Comparison of ENCODE assay signal across 21 mouse cellular contexts in the genomic region with DNA sequence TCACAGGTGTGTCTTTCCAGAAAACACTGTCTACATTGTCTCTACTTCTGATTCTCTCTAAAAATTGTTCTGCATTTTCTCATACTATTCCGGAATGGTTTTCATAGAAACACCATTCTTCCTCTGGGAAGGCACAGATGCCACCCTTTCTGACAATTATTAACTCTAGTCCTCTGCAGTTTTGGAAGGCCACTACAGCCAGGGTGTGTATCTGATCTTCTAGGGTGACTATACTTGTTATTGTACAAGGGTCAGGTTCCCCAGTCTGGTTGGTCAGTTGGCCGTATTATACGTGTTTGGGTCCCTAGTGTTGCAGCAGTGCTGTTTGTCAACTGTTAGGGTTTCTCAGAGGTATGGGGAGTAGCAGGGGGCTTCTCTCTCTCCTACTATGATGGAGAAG. TPM values are rescaled to one million over a fixed set of nuclear protein-coding genes. Genes with fewer than 3 reads are reported as not detected.
DNase-seq lines count a peak whose midpoint lies in the region; ATAC-seq and TF ChIP-seq lines count a peak whose summit lies in the region.
"Had no signal": no experiment of that assay in that cellular context is flagged by ENCODE, and none has a peak within 500 bp of the region (broad histone marks: within the 10 kb centered on the region; RNA-seq: fewer than 3 reads in every experiment).

No protein-coding gene starts in this region.

- no peaks in the 10 kb centered on the region for H3K4me1 ChIP-seq in intestine, embryonic 14.5 days (replicated peaks; ENCODE audit: control insufficient read depth, insufficient read depth, low read length)
- no peaks in the 10 kb centered on the region for H3K4me1 ChIP-seq in intestine, embryonic 15.5 days (replicated peaks)
- peaks cover 0 to 3% of the 10 kb centered on the region in 2 experiments; a peak in 1 of 4 replicates for H3K4me1 ChIP-seq in liver, embryonic 14.5 days (replicated peaks; ENCODE audit: control insufficient read depth in 2 of 2, insufficient read depth in 2 of 2, low read length in 1 of 2)
- H3K4me1 ChIP-seq in liver, embryonic 16.5 days (ENCODE audit: control insufficient read depth, low read depth, low read length), result no peaks in the 10 kb centered on the region
- H3K4me1 ChIP-seq: embryonic facial prominence, embryonic 15.5 days; forebrain, embryonic 10.5 days; heart, embryonic 13.5 days; hindbrain, embryonic 12.5 days had no signal

- TF ChIP-seq EP300 in liver, embryonic 14.5 days (IDR thresholded peaks at IDR 0.05; ENCODE audit: low read depth), result no peak

- no peak overlapping the region for H3K9ac ChIP-seq in intestine, embryonic 14.5 days (ENCODE audit: low read length)
- no peak overlapping the region for H3K9ac ChIP-seq in intestine, embryonic 15.5 days
- H3K9ac ChIP-seq in liver, embryonic 14.5 days (replicated peaks), result no peak overlapping the region
- no peak overlapping the region for H3K9ac ChIP-seq in liver, embryonic 16.5 days (ENCODE audit: low read depth, low read length)
- H3K9ac ChIP-seq: embryonic facial prominence, embryonic 15.5 days; heart, embryonic 13.5 days; hindbrain, embryonic 12.5 days had no signal

- ATAC-seq in intestine, embryonic 14.5 days (replicated peaks; ENCODE audit: low FRiP score, low TSS enrichment, low read depth), result no peak
- no peak for ATAC-seq in intestine, embryonic 15.5 days
- peak; percentile 47; the same call in 1 of the 2 replicates for ATAC-seq in liver, embryonic 14.5 days (ENCODE audit: insufficient read depth)
- peak; percentile 72 for ATAC-seq in liver, embryonic 16.5 days (ENCODE audit: low read depth)
- ATAC-seq: forebrain, embryonic 14.5 days; Patski had no signal

- no peak overlapping the region for H3K27ac ChIP-seq in intestine, embryonic 14.5 days (ENCODE audit: low read depth)
- no peak overlapping the region for H3K27ac ChIP-seq in intestine, embryonic 15.5 days
- no peak overlapping the region for H3K27ac ChIP-seq in liver, embryonic 14.5 days
- H3K27ac ChIP-seq in liver, embryonic 16.5 days (ENCODE audit: low read length), result peak overlapping the region; percentile 25; the same call in 1 of the 2 replicates
- H3K27ac ChIP-seq: embryonic facial prominence, embryonic 15.5 days; forebrain, embryonic 10.5 days; gastrocnemius, adult 2 months; heart, embryonic 13.5 days; hindbrain, embryonic 12.5 days had no signal

- TF ChIP-seq CTCF in liver, embryonic 14.5 days (IDR thresholded peaks at IDR 0.05; ENCODE audit: low read depth), result no peak

- WGBS in intestine, embryonic 14.5 days, result 86% methylated on average over 3 of the region's 3 CpGs
- WGBS in intestine, embryonic 15.5 days, result 88% methylated on average over 3 of the region's 3 CpGs
- WGBS in liver, embryonic 14.5 days (ENCODE audit: insufficient replicate concordance), result 74% methylated on average over 3 of the region's 3 CpGs
- 72% methylated on average over 3 of the region's 3 CpGs for WGBS in liver, embryonic 16.5 days (ENCODE audit: insufficient replicate concordance)

- H3K36me3 ChIP-seq in intestine, embryonic 14.5 days (ENCODE audit: control insufficient read depth, insufficient read depth, low read length), result no peaks in the 10 kb centered on the region
- no peaks in the 10 kb centered on the region for H3K36me3 ChIP-seq in intestine, embryonic 15.5 days
- no peaks in the 10 kb centered on the region for H3K36me3 ChIP-seq in liver, embryonic 14.5 days (replicated peaks; ENCODE audit: control insufficient read depth, insufficient read depth, low read depth)
- H3K36me3 ChIP-seq in liver, embryonic 16.5 days (ENCODE audit: control insufficient read depth, insufficient read depth), result no peaks in the 10 kb centered on the region
- H3K36me3 ChIP-seq: embryonic facial prominence, embryonic 15.5 days; forebrain, embryonic 10.5 days; heart, embryonic 13.5 days; hindbrain, embryonic 12.5 days had no signal

- H3K4me3 ChIP-seq in intestine, embryonic 14.5 days (ENCODE audit: low read depth, low read length), result no peak overlapping the region
- no peak overlapping the region for H3K4me3 ChIP-seq in intestine, embryonic 15.5 days (replicated peaks)
- no peak overlapping the region for H3K4me3 ChIP-seq in liver, embryonic 14.5 days (ENCODE audit: insufficient read depth in 1 of 2, low read depth in 2 of 2, low read length in 2 of 2)
- no peak overlapping the region for H3K4me3 ChIP-seq in liver, embryonic 16.5 days (ENCODE audit: low read depth, low read length)
- H3K4me3 ChIP-seq: embryonic facial prominence, embryonic 15.5 days; erythroblast, embryonic 14.5 days; forebrain, embryonic 10.5 days; gastrocnemius, adult 2 months; heart, embryonic 13.5 days; hindbrain, embryonic 12.5 days had no signal

- no peak overlapping the region for H3K4me2 ChIP-seq in intestine, embryonic 14.5 days (ENCODE audit: low read length)
- H3K4me2 ChIP-seq in intestine, embryonic 15.5 days (replicated peaks), result no peak overlapping the region
- H3K4me2 ChIP-seq in liver, embryonic 14.5 days (ENCODE audit: low read depth), result peak overlapping the region; percentile 18; the same call in 1 of the 2 replicates
- H3K4me2 ChIP-seq in liver, embryonic 16.5 days (ENCODE audit: low read depth, low read length), result peak overlapping the region; percentile 4; the same call in 1 of the 2 replicates
- H3K4me2 ChIP-seq: embryonic facial prominence, embryonic 15.5 days; heart, embryonic 13.5 days; hindbrain, embryonic 12.5 days had no signal

- H3K27me3 ChIP-seq in intestine, embryonic 14.5 days (replicated peaks; ENCODE audit: control insufficient read depth, insufficient read depth, low read length), result no peaks in the 10 kb centered on the region
- no peaks in the 10 kb centered on the region for H3K27me3 ChIP-seq in intestine, embryonic 15.5 days (replicated peaks)
- H3K27me3 ChIP-seq in liver, embryonic 14.5 days (ENCODE audit: control insufficient read depth, insufficient read depth, low read length), result no peaks in the 10 kb centered on the region
- no peaks in the 10 kb centered on the region for H3K27me3 ChIP-seq in liver, embryonic 16.5 days (ENCODE audit: control insufficient read depth, insufficient read depth, low read depth, low read length)
- H3K27me3 ChIP-seq: CH12.LX; embryonic facial prominence, embryonic 15.5 days; heart, embryonic 13.5 days; hindbrain, embryonic 12.5 days; Patski had no signal

- peak; percentile 35 for DNase-seq in intestine, embryonic 14.5 days (ENCODE audit: low spot score)
- DNase-seq in liver, embryonic 14.5 days (ENCODE audit: low read depth in 3 of 3, low spot score in 3 of 3), result no peak
- DNase-seq in liver, result no peak
- DNase-seq in T-cell, adult 2 months (ENCODE audit: low spot score), result no peak
- no peak for DNase-seq in right cerebral cortex, postnatal 10 days (ENCODE audit: low spot score in 2 of 2)
- DNase-seq: cerebellum, adult 2 months; cerebellum, postnatal 10 days; embryo, embryonic 11 days; gastrocnemius, adult 2 months; gastrocnemius, postnatal 25 days; heart, postnatal 4 days had no signal

- 0 out of 2 replicates have a peak, but pooled peaks cover 6% of the 10 kb centered on the region for H3K9me3 ChIP-seq in intestine, embryonic 14.5 days (ENCODE audit: control insufficient read depth, low read length)
- no peaks in the 10 kb centered on the region for H3K9me3 ChIP-seq in intestine, embryonic 15.5 days
- no peaks in the 10 kb centered on the region for H3K9me3 ChIP-seq in liver, embryonic 14.5 days (ENCODE audit: control insufficient read depth, low read length)
- H3K9me3 ChIP-seq in liver, embryonic 16.5 days (replicated peaks; ENCODE audit: control insufficient read depth, low read length), result no peaks in the 10 kb centered on the region
- H3K9me3 ChIP-seq: embryonic facial prominence, embryonic 15.5 days; hindbrain, embryonic 12.5 days had no signal

RNA-seq across cellular contexts. Expression of a gene that starts 15.8 kb away (rescaled TPM):
- polyA plus RNA-seq in intestine, embryonic 14.5 days (2014; fragmentation: Nextera tagmentation; extraction: Ambion mirVana), result 1.6 and 3.2 TPM in 2 replicates
- polyA plus RNA-seq in intestine, embryonic 15.5 days (2015; fragmentation: Nextera tagmentation; extraction: Ambion mirVana), result 0.93 and 1.1 TPM in 2 replicates
- polyA plus RNA-seq in liver, embryonic 14.5 days (2012; rRNA removed), result 1.5 and 2.3 TPM in 2 replicates
- 0.25 and 0.47 TPM in 2 replicates for polyA plus RNA-seq in liver, embryonic 14.5 days (2014; fragmentation: Nextera tagmentation; extraction: Ambion mirVana)
- 0.40 and 0.48 TPM in 2 replicates for polyA plus RNA-seq in liver, embryonic 16.5 days (2015; fragmentation: Nextera tagmentation; extraction: Ambion mirVana)

RNA-seq across cellular contexts. Expression of a gene that starts 15.9 kb away (rescaled TPM):
- polyA plus RNA-seq in intestine, embryonic 14.5 days (2014; fragmentation: Nextera tagmentation; extraction: Ambion mirVana), result 142 and 148 TPM in 2 replicates
- 161 and 174 TPM in 2 replicates for polyA plus RNA-seq in intestine, embryonic 15.5 days (2015; fragmentation: Nextera tagmentation; extraction: Ambion mirVana)
- polyA plus RNA-seq in liver, embryonic 14.5 days (2012; rRNA removed), result 68.1 and 157 TPM in 2 replicates
- 62.4 and 64.4 TPM in 2 replicates for polyA plus RNA-seq in liver, embryonic 14.5 days (2014; fragmentation: Nextera tagmentation; extraction: Ambion mirVana)
- polyA plus RNA-seq in liver, embryonic 16.5 days (2015; fragmentation: Nextera tagmentation; extraction: Ambion mirVana), result 18.0 and 18.5 TPM in 2 replicates

RNA-seq across cellular contexts. Expression of a gene that starts 44.8 kb away (rescaled TPM):
- 171 and 192 TPM in 2 replicates for polyA plus RNA-seq in intestine, embryonic 14.5 days (2014; fragmentation: Nextera tagmentation; extraction: Ambion mirVana)
- 128 and 132 TPM in 2 replicates for polyA plus RNA-seq in intestine, embryonic 15.5 days (2015; fragmentation: Nextera tagmentation; extraction: Ambion mirVana)
- 77.5 and 115 TPM in 2 replicates for polyA plus RNA-seq in liver, embryonic 14.5 days (2012; rRNA removed)
- polyA plus RNA-seq in liver, embryonic 14.5 days (2014; fragmentation: Nextera tagmentation; extraction: Ambion mirVana), result 49.2 and 57.2 TPM in 2 replicates
- polyA plus RNA-seq in liver, embryonic 16.5 days (2015; fragmentation: Nextera tagmentation; extraction: Ambion mirVana), result 37.8 and 40.5 TPM in 2 replicates

RNA-seq across cellular contexts. Expression of a gene that starts 45.1 kb away (rescaled TPM):
- polyA plus RNA-seq in intestine, embryonic 14.5 days (2014; fragmentation: Nextera tagmentation; extraction: Ambion mirVana), result 49.8 and 51.7 TPM in 2 replicates
- 49.2 and 49.8 TPM in 2 replicates for polyA plus RNA-seq in intestine, embryonic 15.5 days (2015; fragmentation: Nextera tagmentation; extraction: Ambion mirVana)
- polyA plus RNA-seq in liver, embryonic 14.5 days (2012; rRNA removed), result 9.5 and 14.3 TPM in 2 replicates
- polyA plus RNA-seq in liver, embryonic 14.5 days (2014; fragmentation: Nextera tagmentation; extraction: Ambion mirVana), result 14.7 and 15.1 TPM in 2 replicates
- 14.0 and 15.5 TPM in 2 replicates for polyA plus RNA-seq in liver, embryonic 16.5 days (2015; fragmentation: Nextera tagmentation; extraction: Ambion mirVana)

Comparison
In these comparisons a context has a peak if more than half of its experiments do, and no peak if none do; other contexts are left out.
1. ATAC-seq: peak in liver, embryonic 14.5 days (single experiment) and liver, embryonic 16.5 days (single experiment); none in intestine, embryonic 14.5 days (single experiment) and intestine, embryonic 15.5 days (single experiment).
2. H3K4me2 ChIP-seq: peak in liver, embryonic 14.5 days (single experiment) and liver, embryonic 16.5 days (single experiment); none in intestine, embryonic 14.5 days (single experiment) and intestine, embryonic 15.5 days (single experiment).